8 mouse cellular contexts compared by ENCODE assay signal in the genomic region with DNA sequence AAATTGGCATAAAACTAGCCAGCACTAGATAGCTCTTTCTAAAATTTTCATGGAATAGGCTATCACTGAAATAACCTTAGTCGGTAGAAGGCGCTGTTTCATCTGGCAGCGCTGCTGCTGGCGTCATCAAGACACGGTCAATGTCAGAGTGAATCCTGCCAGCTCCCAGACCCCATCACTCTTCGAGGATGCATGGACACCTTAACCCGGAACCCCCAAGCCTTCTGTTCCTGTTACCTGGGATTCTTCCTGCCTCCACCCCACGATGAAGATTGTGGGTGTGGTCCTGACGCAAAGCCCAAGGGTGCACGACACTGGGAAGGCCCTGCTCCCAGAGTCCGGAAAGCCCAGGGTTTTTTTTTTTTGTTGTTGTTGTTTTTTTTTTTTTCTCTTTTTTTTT. TPM values are rescaled to one million over a fixed set of nuclear protein-coding genes. Genes with fewer than 3 reads are reported as not detected.
A peak's percentile ranks its signal among the peaks of the same experiment; 100 is the strongest.
DNase-seq lines count a peak whose midpoint lies in the region; ATAC-seq and TF ChIP-seq lines count a peak whose summit lies in the region.

No protein-coding gene starts in this region.

- H3K9ac ChIP-seq in CH12.LX (ENCODE audit: insufficient read depth, low read depth): peak overlapping the region; percentile 42
- H3K9ac ChIP-seq in heart, embryonic 15.5 days: no peak overlapping the region
- H3K9ac ChIP-seq in liver, embryonic 14.5 days (replicated peaks): peak overlapping the region; percentile 48; the same call in 1 of the 2 replicates
- H3K9ac ChIP-seq in stomach, postnatal 0 days (ENCODE audit: low read length): no peak overlapping the region

- ATAC-seq in heart, embryonic 15.5 days (replicated peaks; ENCODE audit: insufficient number of reproducible peaks, insufficient read depth, low FRiP score, low read depth): peak; percentile 11; the same call in 1 of the 2 replicates
- peak; percentile 22 for ATAC-seq in liver, embryonic 14.5 days (ENCODE audit: insufficient read depth)
- ATAC-seq in stomach, postnatal 0 days (ENCODE audit: low FRiP score, low TSS enrichment): peak; percentile 36

- peak overlapping the region; percentile 53 to 61 (median 57) for H3K4me3 ChIP-seq in CH12.LX (replicated peaks in 1 of 3; ENCODE audit: low read depth in 2 of 3, low read length in 2 of 3, poor library complexity in 1 of 3)
- peak overlapping the region; percentile 93 for H3K4me3 ChIP-seq in heart, embryonic 15.5 days
- peak overlapping the region; percentile 60 to 86 for H3K4me3 ChIP-seq in liver, embryonic 14.5 days (ENCODE audit: insufficient read depth in 1 of 2, low read depth in 2 of 2, low read length in 2 of 2)
- peak overlapping the region; percentile 88 for H3K4me3 ChIP-seq in stomach, postnatal 0 days (ENCODE audit: low read depth, low read length)

- peaks cover 20% of the 10 kb centered on the region for H3K27me3 ChIP-seq in CH12.LX (replicated peaks)
- peaks cover 9% of the 10 kb centered on the region for H3K27me3 ChIP-seq in heart, embryonic 15.5 days
- H3K27me3 ChIP-seq in liver, embryonic 14.5 days (ENCODE audit: control insufficient read depth, insufficient read depth, low read length): no peaks in the 10 kb centered on the region
- no peaks in the 10 kb centered on the region for H3K27me3 ChIP-seq in stomach, postnatal 0 days (ENCODE audit: control insufficient read depth, insufficient read depth, low read length)

- no peak overlapping the region for H3K27ac ChIP-seq in CH12.LX (ENCODE audit: insufficient read depth, low read depth)
- peak overlapping the region; percentile 71 for H3K27ac ChIP-seq in heart, embryonic 15.5 days
- peak overlapping the region; percentile 84 for H3K27ac ChIP-seq in liver, embryonic 14.5 days
- no peak overlapping the region for H3K27ac ChIP-seq in stomach, postnatal 0 days (replicated peaks)

- TF ChIP-seq RAD21 in CH12.LX (IDR thresholded peaks at IDR 0.05; ENCODE audit: low read depth, low read length): peak; percentile 89

- in situ Hi-C loops in CH12.LX (cut with MboI; ENCODE audit: low pct_ligation_motif_present, low pct_unique_long_range_greater_than_20kb, low sequenced_read_pairs): no loop called here

- TF ChIP-seq EP300 in CH12.LX (IDR thresholded peaks at IDR 0.05; ENCODE audit: low read length): no peak
- TF ChIP-seq EP300 in liver, embryonic 14.5 days (IDR thresholded peaks at IDR 0.05; ENCODE audit: low read depth): no peak; the same call in 1 of the 2 replicates
- TF ChIP-seq EP300 in stomach, postnatal 0 days (optimal IDR thresholded peaks at IDR 0.05): no peak

- H3K4me1 ChIP-seq in CH12.LX (ENCODE audit: control insufficient read depth in 1 of 2, insufficient read depth in 2 of 2): peaks cover 10 to 19% of the 10 kb centered on the region in 2 experiments
- peaks cover 13% of the 10 kb centered on the region for H3K4me1 ChIP-seq in heart, embryonic 15.5 days (replicated peaks)
- peaks cover 14 to 27% of the 10 kb centered on the region in 2 experiments for H3K4me1 ChIP-seq in liver, embryonic 14.5 days (replicated peaks; ENCODE audit: control insufficient read depth in 2 of 2, insufficient read depth in 2 of 2, low read length in 1 of 2)
- H3K4me1 ChIP-seq in stomach, postnatal 0 days (replicated peaks; ENCODE audit: control insufficient read depth, insufficient read depth): no peaks in the 10 kb centered on the region

- H3K4me2 ChIP-seq in CH12.LX (ENCODE audit: insufficient read depth, low read depth, poor library complexity, severe bottlenecking): peak overlapping the region; percentile 73
- H3K4me2 ChIP-seq in heart, embryonic 15.5 days: peak overlapping the region; percentile 99
- H3K4me2 ChIP-seq in liver, embryonic 14.5 days (ENCODE audit: low read depth): peak overlapping the region; percentile 71
- H3K4me2 ChIP-seq in stomach, postnatal 0 days (replicated peaks; ENCODE audit: low read depth): peak overlapping the region; percentile 56

- no peak for TF ChIP-seq POLR2A in CH12.LX (IDR thresholded peaks at IDR 0.05; ENCODE audit: low read depth, low read length)

- TF ChIP-seq CTCF in CH12.LX (conservative IDR thresholded peaks at IDR 0.05 in 1 of 2, IDR thresholded peaks at IDR 0.05 in 1 of 2; ENCODE audit: low read depth in 2 of 2, low read length in 2 of 2): peak; percentile 59 to 97; a peak in 3 of 4 replicates
- peak; percentile 91 for TF ChIP-seq CTCF in liver, embryonic 14.5 days (IDR thresholded peaks at IDR 0.05; ENCODE audit: low read depth)
- peak; percentile 88 for TF ChIP-seq CTCF in stomach, postnatal 0 days (IDR thresholded peaks at IDR 0.05; ENCODE audit: low read depth)

- no peaks in the 10 kb centered on the region for H3K79me2 ChIP-seq in CH12.LX (replicated peaks; ENCODE audit: control insufficient read depth, extremely low read depth, insufficient read depth, poor library complexity, severe bottlenecking)

- under 1% methylated on average over 11 of the region's 11 CpGs for WGBS in heart, embryonic 15.5 days
- WGBS in liver, embryonic 14.5 days (ENCODE audit: insufficient replicate concordance): under 1% methylated on average over 11 of the region's 11 CpGs
- under 1% methylated on average over 11 of the region's 11 CpGs for WGBS in stomach, postnatal 0 days

- H3K9me3 ChIP-seq in CH12.LX (replicated peaks; ENCODE audit: low read length): peaks cover 3% of the 10 kb centered on the region
- H3K9me3 ChIP-seq in heart, embryonic 15.5 days (replicated peaks): no peaks in the 10 kb centered on the region
- H3K9me3 ChIP-seq in liver, embryonic 14.5 days (ENCODE audit: control insufficient read depth, low read length): no peaks in the 10 kb centered on the region
- no peaks in the 10 kb centered on the region for H3K9me3 ChIP-seq in stomach, postnatal 0 days (ENCODE audit: control insufficient read depth, low read length)

- dilution Hi-C loops in CH12.LX (cut with MboI; ENCODE audit: extremely low pct_ligation_motif_present, extremely low pct_unique_long_range_greater_than_20kb, low sequenced_read_pairs): no loop called here

- peak; percentile 90 for DNase-seq in CH12.LX (ENCODE audit: extremely low read depth)
- DNase-seq in c-Kit-negative CD71-positive TER-119-positive erythroid progenitor cells, embryonic 14.5 days (ENCODE audit: low read depth, low spot score): peak; percentile 61
- peak; percentile 76 for DNase-seq in fibroblast of lung, adult 2 months (ENCODE audit: low read depth)
- DNase-seq in kidney, postnatal 25 days: peak; percentile 74 to 81
- peak; percentile 65 to 80 (median 72) for DNase-seq in liver, embryonic 14.5 days (ENCODE audit: low read depth in 3 of 3, low spot score in 3 of 3)
- peak; percentile 57 for DNase-seq in neural tube, embryonic 10.5 days (ENCODE audit: extremely low spot score, low spot score)
- DNase-seq in stomach, postnatal 0 days (ENCODE audit: low spot score): peak; percentile 76

- no peaks in the 10 kb centered on the region for H3K36me3 ChIP-seq in CH12.LX (replicated peaks in 1 of 2; ENCODE audit: control insufficient read depth in 1 of 2, insufficient read depth in 1 of 2, low read length in 1 of 2)
- H3K36me3 ChIP-seq in heart, embryonic 15.5 days: no peaks in the 10 kb centered on the region
- H3K36me3 ChIP-seq in liver, embryonic 14.5 days (replicated peaks; ENCODE audit: control insufficient read depth, insufficient read depth, low read depth): no peaks in the 10 kb centered on the region
- H3K36me3 ChIP-seq in stomach, postnatal 0 days (ENCODE audit: control insufficient read depth, insufficient read depth, low read length): no peaks in the 10 kb centered on the region

TF ChIP-seq in CH12.LX, 34 proteins besides CTCF, POLR2A, EP300 and RAD21 (continues in another document):
- no peak for TF ChIP-seq ZKSCAN1 (IDR thresholded peaks at IDR 0.05; ENCODE audit: borderline replicate concordance, low read depth, low read length)
- TF ChIP-seq PAX5 (IDR thresholded peaks at IDR 0.05; ENCODE audit: low read length): no peak
- no peak for TF ChIP-seq MAFK (IDR thresholded peaks at IDR 0.05; ENCODE audit: insufficient replicate concordance, low read length)
- no peak for TF ChIP-seq POLR2AphosphoS2 (IDR thresholded peaks at IDR 0.05; ENCODE audit: low read depth, low read length)
- TF ChIP-seq GABPA (IDR thresholded peaks at IDR 0.05; ENCODE audit: insufficient replicate concordance, low read depth, low read length): no peak
- TF ChIP-seq IRF4 (IDR thresholded peaks at IDR 0.05; ENCODE audit: low read depth, low read length): peak; percentile 30; the same call in 1 of the 2 replicates
- TF ChIP-seq USF1 (IDR thresholded peaks at IDR 0.05; ENCODE audit: low read depth, low read length): no peak
- TF ChIP-seq MYC (IDR thresholded peaks at IDR 0.05; ENCODE audit: low read depth, low read length): no peak; the same call in 1 of the 2 replicates
- TF ChIP-seq USF2 (conservative IDR thresholded peaks at IDR 0.05; ENCODE audit: low read depth, low read length): no peak
- no peak for TF ChIP-seq NELFE (IDR thresholded peaks at IDR 0.05; ENCODE audit: low read depth, low read length)
- no peak for TF ChIP-seq MAZ (IDR thresholded peaks at IDR 0.05; ENCODE audit: low read depth, low read length)
- TF ChIP-seq CHD1 (IDR thresholded peaks at IDR 0.05; ENCODE audit: low read depth, low read length): no peak
- peak; percentile 13; the same call in 1 of the 2 replicates for TF ChIP-seq ZC3H11A (IDR thresholded peaks at IDR 0.05; ENCODE audit: low read depth, low read length)
- no peak for TF ChIP-seq KAT2A (IDR thresholded peaks at IDR 0.05; ENCODE audit: insufficient replicate concordance, low read length)
- TF ChIP-seq MEF2A (IDR thresholded peaks at IDR 0.05; ENCODE audit: borderline replicate concordance, low read depth, low read length): peak; percentile 82
- peak; percentile 61 for TF ChIP-seq JUND (conservative IDR thresholded peaks at IDR 0.05; ENCODE audit: low read depth, low read length)

RNA-seq across cellular contexts. Expression of a gene that starts 0.8 kb away (rescaled TPM):
- total RNA-seq in CH12.LX (2012; rRNA removed) (2.4 and 4.5 TPM in 2 replicates), CH12.LX (2014; rRNA removed) (0.90 and 1.5 TPM in 2 replicates)
- polyA plus RNA-seq in CH12.LX (2012; ENCODE audit: insufficient read length, low read depth): 1.7 and 3.1 TPM in 2 replicates
- 8.3 and 9.9 TPM in 2 replicates for polyA plus RNA-seq in heart, embryonic 15.5 days (2015; fragmentation: Nextera tagmentation; extraction: Ambion mirVana)
- polyA plus RNA-seq in liver, embryonic 14.5 days (2012; rRNA removed): 11.8 and 13.4 TPM in 2 replicates
- 11.6 and 14.4 TPM in 2 replicates for polyA plus RNA-seq in liver, embryonic 14.5 days (2014; fragmentation: Nextera tagmentation; extraction: Ambion mirVana)
- 20.1 and 20.9 TPM in 2 replicates for polyA plus RNA-seq in stomach, postnatal 0 days (2015; fragmentation: Nextera tagmentation; extraction: Ambion mirVana)

RNA-seq across cellular contexts. Expression of a gene that starts 27.9 kb away (rescaled TPM):
- 10.8 and 11.1 TPM in 2 replicates for total RNA-seq in CH12.LX (2012; rRNA removed)
- 7.8 and 8.0 TPM in 2 replicates for total RNA-seq in CH12.LX (2014; rRNA removed)
- 9.8 and 11.7 TPM in 2 replicates for polyA plus RNA-seq in CH12.LX (2012; ENCODE audit: insufficient read length, low read depth)
- polyA plus RNA-seq in heart, embryonic 15.5 days (2015; fragmentation: Nextera tagmentation; extraction: Ambion mirVana): 1.1 and 1.7 TPM in 2 replicates
- 0.32 TPM in 2 replicates for polyA plus RNA-seq in liver, embryonic 14.5 days (2012; rRNA removed)
- 0.24 and 0.28 TPM in 2 replicates for polyA plus RNA-seq in liver, embryonic 14.5 days (2014; fragmentation: Nextera tagmentation; extraction: Ambion mirVana)
- polyA plus RNA-seq in stomach, postnatal 0 days (2015; fragmentation: Nextera tagmentation; extraction: Ambion mirVana): 208 and 229 TPM in 2 replicates

Comparison
In these comparisons a context has a peak if more than half of its experiments do, and no peak if none do; other contexts are left out.
1. H3K27ac ChIP-seq: peak in heart, embryonic 15.5 days (single experiment) and liver, embryonic 14.5 days (single experiment); none in CH12.LX (single experiment) and stomach, postnatal 0 days (single experiment).
2. H3K9ac ChIP-seq: peak in CH12.LX (single experiment) and liver, embryonic 14.5 days (single experiment); none in heart, embryonic 15.5 days (single experiment) and stomach, postnatal 0 days (single experiment).
3. RNA of a gene that starts 27.9 kb away (polyA plus RNA-seq): 208 to 229 TPM in stomach, postnatal 0 days; 9.8 to 11.7 TPM in CH12.LX, 1.1 to 1.7 TPM in heart, embryonic 15.5 days and 0.24 to 0.32 TPM in liver, embryonic 14.5 days; every median in the first group is over 10 times any median in the second.
4. Peak in every context shown above with its lines, with median percentiles within 50 percentile points of each other: DNase-seq, H3K4me2 ChIP-seq, H3K4me3 ChIP-seq, CTCF ChIP-seq and ATAC-seq.